Mouse (Mus musculus): ENCODE measurements around the gene Ndufv2. TPM values are rescaled to one million over a fixed set of nuclear protein-coding genes. Genes with fewer than 3 reads are reported as not detected.
"Not testable (repeated sequence)": the region's sequence is repeated elsewhere in the genome, so short reads cannot be mapped to it uniquely, and the experiment has no call there.

Ndufv2 gene
- polyA plus RNA-seq, 1 experiment from 2014 or later = 454 TPM

- Histone ChIP-seq H3K4me2 (ENCODE audit: low read depth, low read length) (no peak overlapping the region), H3K9ac (replicated peaks; ENCODE audit: low read depth, low read length) (no peak overlapping the region), H3K4me1 (ENCODE audit: control insufficient read depth, insufficient read depth, low read length) (peaks cover 12% of the 10 kb centered on the region), H3K27me3 (ENCODE audit: control insufficient read depth, insufficient read depth, low read length) (no peaks in the 10 kb centered on the region), H3K27ac (ENCODE audit: low read depth, low read length) (no peak overlapping the region), H3K4me3 (ENCODE audit: low read depth, low read length) (no peak overlapping the region), H3K9me3 (ENCODE audit: control insufficient read depth, low read length) (no peaks in the 10 kb centered on the region), H3K36me3 (ENCODE audit: control insufficient read depth, insufficient read depth, low read length) (0 out of 2 replicates have a peak, but pooled peaks cover 3% of the 10 kb centered on the region)
- ATAC-seq (ENCODE audit: low read depth) = no peak
- WGBS = 89% methylated on average over 7 of the region's 7 CpGs
These were observed 27.4 kb downstream of the Ndufv2 start for GRCm38 (mm10) chr17:66073971-66074370.

GRCm38 (mm10) chr17:66069036-66069435 is 32.3 kb downstream of the Ndufv2 start:
- not testable (repeated sequence) for H3K4me2 ChIP-seq (ENCODE audit: low read depth, low read length); H3K27me3 ChIP-seq (ENCODE audit: control insufficient read depth, insufficient read depth, low read length); H3K4me3 ChIP-seq (ENCODE audit: low read depth, low read length); H3K9me3 ChIP-seq (ENCODE audit: control insufficient read depth, low read length); H3K36me3 ChIP-seq (ENCODE audit: control insufficient read depth, insufficient read depth, low read length); H3K4me1 ChIP-seq (ENCODE audit: control insufficient read depth, insufficient read depth, low read length); ATAC-seq (ENCODE audit: low read depth); H3K9ac ChIP-seq (replicated peaks; ENCODE audit: low read depth, low read length); H3K27ac ChIP-seq (ENCODE audit: low read depth, low read length)
- 94% methylated on average over 2 of the region's 2 CpGs for WGBS

- Histone ChIP-seq H3K4me2 (ENCODE audit: low read depth, low read length) (no peak overlapping the region), H3K36me3 (ENCODE audit: control insufficient read depth, insufficient read depth, low read length) (no peaks in the 10 kb centered on the region), H3K9me3 (ENCODE audit: control insufficient read depth, low read length) (no peaks in the 10 kb centered on the region), H3K9ac (replicated peaks; ENCODE audit: low read depth, low read length) (no peak overlapping the region), H3K27ac (ENCODE audit: low read depth, low read length) (no peak overlapping the region), H3K4me1 (ENCODE audit: control insufficient read depth, insufficient read depth, low read length) (no peaks in the 10 kb centered on the region), H3K27me3 (ENCODE audit: control insufficient read depth, insufficient read depth, low read length) (no peaks in the 10 kb centered on the region), H3K4me3 (ENCODE audit: low read depth, low read length) (no peak overlapping the region)
- 93% methylated on average over 4 of the region's 4 CpGs for WGBS
- ATAC-seq (ENCODE audit: low read depth) = no peak
These were observed 36.2 kb downstream of the Ndufv2 start for GRCm38 (mm10) chr17:66065115-66065514.

GRCm38 (mm10) chr17:66061241-66061938 is 40.0 kb downstream of the Ndufv2 start:
- H3K27me3 ChIP-seq (ENCODE audit: control insufficient read depth, insufficient read depth, low read length) = no peaks in the 10 kb centered on the region
- H3K4me1 ChIP-seq (ENCODE audit: control insufficient read depth, insufficient read depth, low read length) = no peaks in the 10 kb centered on the region
- H3K36me3 ChIP-seq (ENCODE audit: control insufficient read depth, insufficient read depth, low read length) = no peaks in the 10 kb centered on the region
- WGBS = 67% methylated on average over 8 of the region's 8 CpGs
- no peak overlapping the region for H3K27ac ChIP-seq (ENCODE audit: low read depth, low read length)
- no peaks in the 10 kb centered on the region for H3K9me3 ChIP-seq (ENCODE audit: control insufficient read depth, low read length)
- no peak overlapping the region for H3K4me3 ChIP-seq (ENCODE audit: low read depth, low read length)
- no peak for ATAC-seq (ENCODE audit: low read depth)
- H3K9ac ChIP-seq (replicated peaks; ENCODE audit: low read depth, low read length) = no peak overlapping the region
- H3K4me2 ChIP-seq (ENCODE audit: low read depth, low read length) = no peak overlapping the region

GRCm38 (mm10) chr17:66058160-66058559 is 43.2 kb downstream of the Ndufv2 start:
- no peaks in the 10 kb centered on the region for H3K27me3 ChIP-seq (ENCODE audit: control insufficient read depth, insufficient read depth, low read length)
- H3K36me3 ChIP-seq (ENCODE audit: control insufficient read depth, insufficient read depth, low read length) = no peaks in the 10 kb centered on the region
- H3K4me2 ChIP-seq (ENCODE audit: low read depth, low read length) = no peak overlapping the region
- no peak overlapping the region for H3K4me3 ChIP-seq (ENCODE audit: low read depth, low read length)
- H3K4me1 ChIP-seq (ENCODE audit: control insufficient read depth, insufficient read depth, low read length) = no peaks in the 10 kb centered on the region
- H3K9me3 ChIP-seq (ENCODE audit: control insufficient read depth, low read length) = no peaks in the 10 kb centered on the region
- WGBS = 94% methylated on average over 4 of the region's 4 CpGs
- no peak overlapping the region for H3K9ac ChIP-seq (replicated peaks; ENCODE audit: low read depth, low read length)
- no peak overlapping the region for H3K27ac ChIP-seq (ENCODE audit: low read depth, low read length)
- ATAC-seq (ENCODE audit: low read depth) = no peak

- Histone ChIP-seq H3K9me3 (ENCODE audit: control insufficient read depth, low read length) (no peaks in the 10 kb centered on the region), H3K36me3 (ENCODE audit: control insufficient read depth, insufficient read depth, low read length) (no peaks in the 10 kb centered on the region), H3K4me2 (ENCODE audit: low read depth, low read length) (no peak overlapping the region), H3K27me3 (ENCODE audit: control insufficient read depth, insufficient read depth, low read length) (no peaks in the 10 kb centered on the region), H3K4me3 (ENCODE audit: low read depth, low read length) (no peak overlapping the region), H3K4me1 (ENCODE audit: control insufficient read depth, insufficient read depth, low read length) (no peaks in the 10 kb centered on the region), H3K9ac (replicated peaks; ENCODE audit: low read depth, low read length) (no peak overlapping the region), H3K27ac (ENCODE audit: low read depth, low read length) (no peak overlapping the region)
- WGBS = 81% methylated on average over 2 of the region's 2 CpGs
- no peak for ATAC-seq (ENCODE audit: low read depth)
These were observed 44.2 kb downstream of the Ndufv2 start for GRCm38 (mm10) chr17:66057145-66057544.

- Histone ChIP-seq H3K4me2 (ENCODE audit: low read depth, low read length) (no peak overlapping the region), H3K4me1 (ENCODE audit: control insufficient read depth, insufficient read depth, low read length) (no peaks in the 10 kb centered on the region), H3K4me3 (ENCODE audit: low read depth, low read length) (no peak overlapping the region), H3K36me3 (ENCODE audit: control insufficient read depth, insufficient read depth, low read length) (no peaks in the 10 kb centered on the region), H3K27ac (ENCODE audit: low read depth, low read length) (no peak overlapping the region), H3K9me3 (ENCODE audit: control insufficient read depth, low read length) (no peaks in the 10 kb centered on the region), H3K27me3 (ENCODE audit: control insufficient read depth, insufficient read depth, low read length) (no peaks in the 10 kb centered on the region), H3K9ac (replicated peaks; ENCODE audit: low read depth, low read length) (no peak overlapping the region)
- no peak for ATAC-seq (ENCODE audit: low read depth)
- WGBS = 79% methylated on average over 4 of the region's 4 CpGs
These were observed 48.0 kb downstream of the Ndufv2 start for GRCm38 (mm10) chr17:66053349-66053748.

GRCm38 (mm10) chr17:66048795-66049194 is 52.6 kb downstream of the Ndufv2 start:
- WGBS = 84% methylated on average over 4 of the region's 4 CpGs
- Histone ChIP-seq H3K4me3 (ENCODE audit: low read depth, low read length) (no peak overlapping the region), H3K9me3 (ENCODE audit: control insufficient read depth, low read length) (no peaks in the 10 kb centered on the region), H3K36me3 (ENCODE audit: control insufficient read depth, insufficient read depth, low read length) (no peaks in the 10 kb centered on the region), H3K27ac (ENCODE audit: low read depth, low read length) (no peak overlapping the region), H3K4me1 (ENCODE audit: control insufficient read depth, insufficient read depth, low read length) (no peaks in the 10 kb centered on the region), H3K27me3 (ENCODE audit: control insufficient read depth, insufficient read depth, low read length) (no peaks in the 10 kb centered on the region), H3K9ac (replicated peaks; ENCODE audit: low read depth, low read length) (no peak overlapping the region), H3K4me2 (ENCODE audit: low read depth, low read length) (no peak overlapping the region)
- no peak for ATAC-seq (ENCODE audit: low read depth)

- Histone ChIP-seq H3K4me3 (ENCODE audit: low read depth, low read length) (no peak overlapping the region), H3K4me1 (ENCODE audit: control insufficient read depth, insufficient read depth, low read length) (no peaks in the 10 kb centered on the region), H3K27me3 (ENCODE audit: control insufficient read depth, insufficient read depth, low read length) (no peaks in the 10 kb centered on the region), H3K9ac (replicated peaks; ENCODE audit: low read depth, low read length) (no peak overlapping the region), H3K4me2 (ENCODE audit: low read depth, low read length) (no peak overlapping the region), H3K36me3 (ENCODE audit: control insufficient read depth, insufficient read depth, low read length) (no peaks in the 10 kb centered on the region), H3K27ac (ENCODE audit: low read depth, low read length) (no peak overlapping the region), H3K9me3 (ENCODE audit: control insufficient read depth, low read length) (no peaks in the 10 kb centered on the region)
- ATAC-seq (ENCODE audit: low read depth) = no peak
- 83% methylated on average over 5 of the region's 5 CpGs for WGBS
These were observed 53.2 kb downstream of the Ndufv2 start for GRCm38 (mm10) chr17:66048199-66048598.
